Mouse (Mus musculus): ENCODE results near the gene Cp. TPM values are rescaled to one million over a fixed set of nuclear protein-coding genes. Genes with fewer than 3 reads are reported as not detected.
A peak's percentile ranks its signal among the peaks of the same experiment; 100 is the strongest.
"Not testable (repeated sequence)": the region's sequence is repeated elsewhere in the genome, so short reads cannot be mapped to it uniquely, and the experiment has no call there.

The Cp gene
- total RNA-seq, 2 experiments from 2014 or later = 8.2 to 12.3 TPM

DNA sequence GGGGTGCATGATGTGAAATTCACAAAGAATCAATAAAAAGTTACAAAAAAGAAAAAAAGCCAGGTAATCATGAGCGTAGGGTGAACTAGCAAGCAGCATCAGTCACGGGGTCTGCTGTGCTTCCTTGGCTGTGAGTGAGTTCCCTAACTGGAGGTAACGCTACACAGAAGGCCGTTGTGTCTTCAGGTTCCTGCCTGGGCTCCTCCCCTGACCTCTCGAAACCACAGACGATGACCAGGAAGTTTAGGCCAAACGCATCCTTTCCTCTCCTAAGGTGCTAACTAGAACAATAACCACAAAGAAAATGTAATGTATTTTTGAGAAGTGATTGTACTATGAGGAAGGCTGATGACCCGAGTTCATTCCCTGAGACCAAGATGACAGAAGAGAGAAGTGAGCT, 47.6 kb downstream of the Cp start:
- DNase-seq (ENCODE audit: low spot score in 2 of 2) = no peak

DNA sequence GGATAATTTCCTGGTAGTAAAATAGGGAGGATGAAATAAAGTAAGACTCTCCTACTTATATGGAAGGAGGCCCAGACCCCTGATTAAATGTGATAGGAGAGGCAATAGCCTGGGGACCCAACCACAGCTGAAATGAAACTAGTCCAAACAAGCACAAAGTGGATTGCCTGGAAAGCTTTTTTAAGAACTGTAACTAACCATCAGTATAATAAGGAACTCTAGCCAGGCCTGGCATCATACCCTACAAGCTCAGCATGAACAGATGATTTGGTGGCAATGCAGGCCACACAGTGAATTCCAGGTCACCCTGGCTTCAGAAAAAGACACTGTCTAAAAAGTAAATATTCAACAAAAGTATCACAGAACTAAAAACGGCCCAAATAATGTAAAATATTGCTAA, 48.8 kb downstream of the Cp start:
- DNase-seq (ENCODE audit: low spot score in 2 of 2) = peak in 1 of 2 experiments; percentile 21

DNA sequence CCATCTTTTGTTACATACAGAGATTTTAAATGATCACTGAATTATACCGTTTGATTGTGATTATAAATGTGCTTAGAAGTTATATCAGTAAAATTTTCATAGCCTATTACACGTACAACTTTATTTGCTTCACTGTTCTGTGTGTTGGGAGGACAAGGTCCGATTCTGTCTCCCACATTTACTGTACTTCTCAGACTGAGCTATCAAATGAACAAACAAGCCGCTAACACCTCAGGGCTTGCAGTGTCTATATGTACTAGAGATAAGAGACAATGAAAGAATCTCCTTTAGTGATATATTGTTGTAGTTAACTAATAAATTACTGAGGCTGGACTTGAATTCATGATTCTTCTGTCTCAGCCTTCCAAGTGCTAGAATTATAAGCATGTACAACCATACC, 50.4 kb downstream of the Cp start:
- no peak for DNase-seq (ENCODE audit: low spot score in 2 of 2)

GRCm38 (mm10) chr3:20007759-20008158, 50.9 kb downstream of the Cp start:
- DNase-seq (ENCODE audit: low spot score in 2 of 2) = no peak

DNA sequence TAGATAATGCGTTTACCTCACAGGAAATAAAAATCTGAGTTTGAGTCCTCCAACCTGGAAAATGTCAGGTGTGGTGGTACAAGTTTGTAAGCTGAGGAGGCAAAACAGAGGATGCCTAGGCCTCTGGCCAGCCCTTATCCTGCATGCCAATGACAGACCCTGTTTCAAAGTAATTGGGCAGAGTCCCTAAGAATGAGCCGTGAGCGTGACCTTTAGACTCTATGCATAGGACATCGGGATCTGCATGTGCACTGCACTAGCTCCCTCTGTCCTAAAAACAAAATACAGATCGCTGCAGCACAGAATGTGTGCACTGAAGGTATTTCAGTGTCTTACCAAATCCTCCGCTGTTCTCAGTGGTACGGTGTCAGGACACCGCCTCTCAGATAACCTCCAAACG, 53.6 kb downstream of the Cp start:
- no peak for DNase-seq (ENCODE audit: low spot score in 2 of 2)

GRCm38 (mm10) chr3:20010905-20011304, 54.1 kb downstream of the Cp start:
- not testable (repeated sequence) for DNase-seq (ENCODE audit: low spot score in 2 of 2)

DNA sequence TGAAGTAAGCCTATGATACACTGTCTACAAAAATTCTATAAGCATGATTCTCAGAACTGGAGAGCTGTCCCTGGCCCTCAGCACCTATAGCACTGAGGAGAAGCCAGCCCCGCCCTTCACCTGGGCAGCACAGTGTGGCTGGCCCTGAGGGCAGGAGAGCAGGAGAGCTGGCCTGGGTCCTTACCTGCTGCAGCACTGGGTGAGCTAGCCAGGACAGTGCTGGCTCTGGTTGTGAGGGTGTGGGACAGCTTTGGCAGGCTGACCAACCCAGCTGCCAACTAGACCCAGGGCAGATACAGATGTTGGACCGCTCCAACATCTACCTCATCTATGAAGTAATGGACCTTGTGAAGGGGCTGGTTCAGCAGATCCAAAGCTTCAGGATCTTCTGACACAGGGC, 57.6 kb downstream of the Cp start:
- DNase-seq (ENCODE audit: low spot score in 2 of 2) = no peak

GRCm38 (mm10) chr3:20018076-20018475, 61.2 kb downstream of the Cp start:
- DNase-seq (ENCODE audit: low spot score in 2 of 2) = no peak

- DNase-seq (ENCODE audit: low spot score in 2 of 2) = no peak
These were observed 67.0 kb downstream of the Cp start for GRCm38 (mm10) chr3:20023832-20024231.

DNA sequence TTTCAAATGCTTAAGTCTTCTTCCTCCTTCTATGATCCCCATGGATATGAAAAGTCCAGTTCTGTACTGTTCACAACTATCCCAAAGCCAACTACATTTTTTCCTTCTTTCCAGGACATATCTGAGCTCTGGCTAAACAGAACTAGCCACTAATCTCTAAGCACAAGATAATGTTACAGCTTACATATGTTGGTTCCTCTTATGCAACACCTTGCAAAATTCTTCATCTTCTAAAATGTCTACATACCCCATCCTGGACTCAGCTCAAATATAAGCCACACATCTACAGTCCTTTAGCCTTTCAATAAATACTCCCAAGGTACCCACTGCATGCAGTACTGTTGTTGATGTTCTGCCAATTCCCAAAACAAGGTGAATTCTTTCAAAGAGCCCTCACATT, 69.6 kb downstream of the Cp start:
- DNase-seq (ENCODE audit: low spot score in 2 of 2) = no peak

DNA sequence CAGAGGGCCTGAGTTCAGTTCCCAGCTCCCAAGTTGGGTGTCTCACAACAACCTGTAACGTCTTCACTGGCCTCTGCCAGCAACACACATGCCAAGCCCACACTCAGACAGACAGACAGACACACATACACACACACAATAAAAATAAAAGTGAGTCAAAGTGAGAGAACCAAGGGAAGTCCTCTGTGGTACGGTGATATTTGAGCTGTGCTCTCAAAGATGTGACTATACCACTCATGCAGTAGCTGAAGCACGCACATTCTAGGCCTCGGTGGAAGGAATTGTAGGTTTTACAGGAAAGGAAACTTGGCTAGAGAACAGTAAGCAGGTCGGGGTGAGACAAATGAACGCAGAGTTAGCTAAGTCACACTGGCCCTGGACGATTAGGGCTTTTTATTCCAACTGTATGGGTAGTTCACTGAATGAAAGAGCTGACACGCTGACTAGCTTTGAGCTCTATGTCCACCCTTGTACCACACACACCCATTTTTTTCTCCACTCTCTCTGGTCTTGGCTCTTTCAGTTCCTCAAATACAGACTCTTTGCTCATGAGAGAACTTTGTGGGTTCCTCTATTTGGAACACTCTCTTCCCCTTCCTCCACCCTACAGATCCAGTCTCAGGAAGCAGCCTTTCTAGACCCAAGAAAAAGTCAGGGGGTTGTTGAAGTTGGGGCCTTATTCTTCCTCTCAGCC, 70.3 kb downstream of the Cp start:
- DNase-seq (ENCODE audit: low spot score in 2 of 2) = peak in 1 of 2 experiments; percentile 11

- DNase-seq (ENCODE audit: low spot score in 2 of 2) = no peak
These were observed 70.9 kb downstream of the Cp start for GRCm38 (mm10) chr3:20027788-20028187.

DNA sequence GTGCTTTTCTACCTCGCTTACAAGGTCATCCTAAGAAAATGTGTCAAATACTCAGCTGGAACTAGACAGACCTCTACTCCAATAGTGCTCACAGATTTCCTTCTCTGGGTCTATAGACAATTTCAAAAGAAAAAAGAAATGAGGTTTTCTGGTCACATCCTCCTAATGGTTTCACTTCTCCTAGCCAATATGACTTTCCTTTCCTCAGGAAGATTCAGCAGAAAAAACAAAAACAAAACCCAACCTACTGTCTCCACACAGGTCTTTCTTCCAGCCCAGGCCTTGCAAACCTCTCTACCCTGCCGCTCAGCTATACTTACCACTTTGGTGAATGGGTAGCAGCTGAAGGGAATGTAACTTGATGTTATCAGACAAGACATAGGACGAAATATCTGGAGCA, 71.8 kb downstream of the Cp start:
- no peak for DNase-seq (ENCODE audit: low spot score in 2 of 2)

- no peak for DNase-seq (ENCODE audit: low spot score in 2 of 2)
These were observed 74.0 kb downstream of the Cp start for GRCm38 (mm10) chr3:20030807-20031206.

DNA sequence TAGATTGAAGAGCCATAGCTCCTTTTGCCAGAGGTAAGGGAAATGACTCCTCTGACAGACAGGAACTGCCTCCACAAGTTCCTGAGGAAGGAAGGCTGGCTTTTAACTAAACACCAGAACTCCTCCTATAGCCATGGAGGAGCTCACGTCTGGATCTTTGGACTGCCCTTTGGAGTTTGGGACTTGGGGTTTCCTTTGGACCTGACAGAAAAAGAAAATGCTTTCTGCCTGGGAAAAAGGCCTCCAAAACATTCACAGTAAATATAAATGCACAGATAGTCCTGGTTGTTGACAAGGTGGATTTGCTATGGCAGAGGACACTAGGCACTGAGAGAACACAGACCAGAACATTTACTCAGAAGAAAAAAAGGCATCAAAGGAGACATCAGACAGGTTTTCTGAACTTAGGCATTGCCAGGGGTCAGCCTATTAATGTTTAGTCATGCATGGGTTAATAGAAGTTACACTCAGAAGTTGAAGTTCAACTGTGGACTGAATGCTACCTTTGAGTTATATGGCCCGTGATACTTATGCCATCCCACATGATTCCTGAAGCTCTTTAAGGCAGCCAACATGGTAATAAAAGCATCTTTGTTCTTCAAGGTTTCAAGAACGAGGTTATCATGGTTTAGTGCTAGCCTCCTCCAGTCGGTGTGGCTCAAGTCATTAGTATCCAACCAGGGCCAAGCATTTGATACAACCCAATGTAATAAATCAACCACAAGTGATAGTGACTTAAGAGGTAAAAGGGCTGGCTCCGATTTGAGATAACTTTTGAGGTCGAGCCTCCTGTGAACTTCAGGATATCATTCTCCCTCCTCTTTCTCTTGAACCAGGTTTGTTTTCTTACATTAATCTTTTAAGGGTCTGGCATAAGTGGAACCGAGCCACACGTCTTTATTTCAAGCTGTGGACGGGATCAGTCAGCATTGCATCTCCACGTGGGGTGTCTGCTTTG, 77.2 kb downstream of the Cp start:
- no peak for DNase-seq (ENCODE audit: low spot score in 2 of 2)

DNA sequence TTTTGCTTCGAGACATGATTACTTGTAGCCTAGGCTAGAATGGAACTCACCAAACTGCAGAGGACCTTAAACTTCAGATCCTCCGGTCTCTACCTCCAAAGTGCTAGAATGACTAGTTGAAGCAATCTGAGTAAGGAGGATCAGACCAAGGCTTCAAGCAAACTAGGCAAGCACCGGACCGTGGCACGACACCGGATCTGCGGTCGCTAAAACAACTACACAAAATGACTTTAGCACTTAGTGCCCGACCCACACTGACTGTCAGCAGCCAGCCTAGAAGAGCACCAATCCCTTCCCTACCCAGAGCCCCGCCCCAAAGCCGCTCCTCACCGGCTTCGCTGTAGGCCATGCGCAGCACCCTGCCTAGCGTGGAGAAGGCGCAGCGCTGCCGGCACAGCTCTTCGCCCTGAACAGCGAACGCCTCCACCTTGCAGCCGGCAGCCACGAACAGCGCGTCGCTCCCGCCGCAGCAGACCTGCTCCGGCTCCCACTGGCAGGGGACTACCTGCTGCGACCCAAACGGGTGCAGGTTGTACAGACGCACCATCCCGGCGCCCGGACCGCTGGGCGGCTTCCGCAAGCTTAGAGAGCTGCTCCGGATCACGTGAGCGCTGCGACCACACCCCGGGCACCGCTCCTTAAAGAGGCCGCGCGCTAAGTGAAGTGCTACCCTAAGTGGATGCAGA, 78.0 kb downstream of the Cp start, which contains the start of gene Hps3:
Gene Hps3 (minus strand): TSS at position 597 of the 686 bp plus-strand sequence.
- peak; percentile 82 to 87 for DNase-seq (ENCODE audit: low spot score in 2 of 2)

GRCm38 (mm10) chr3:20036069-20036468, 79.2 kb downstream of the Cp start:
- DNase-seq (ENCODE audit: low spot score in 2 of 2) = no peak

- DNase-seq (ENCODE audit: low spot score in 2 of 2) = not testable (repeated sequence)
These were observed 84.6 kb downstream of the Cp start for GRCm38 (mm10) chr3:20041461-20041860.

DNA sequence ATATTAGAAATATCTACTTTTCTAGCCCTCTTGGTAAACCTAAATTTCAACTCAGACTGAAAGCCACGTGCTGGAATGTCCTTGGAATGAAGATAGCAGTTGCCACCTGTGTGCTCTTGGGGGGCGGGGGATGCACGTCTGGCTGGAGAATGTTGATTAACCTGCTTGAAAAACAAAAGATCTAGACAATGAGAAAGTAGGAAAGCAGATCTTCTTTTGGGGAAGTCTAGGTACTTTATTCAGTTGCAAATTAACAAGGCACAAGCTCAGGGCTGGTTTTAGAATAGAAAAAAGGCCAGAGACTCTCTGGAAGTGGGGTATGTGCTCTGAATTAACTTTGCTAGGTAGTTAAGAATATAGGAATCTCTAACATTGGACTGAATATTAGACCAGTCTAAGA, 87.9 kb downstream of the Cp start:
- DNase-seq (ENCODE audit: low spot score in 2 of 2) = not testable (repeated sequence)

GRCm38 (mm10) chr3:20057306-20058196, 100.7 kb downstream of the Cp start, which contains the start of gene Hltf:
TSS of gene Hltf (plus strand) at chr3:20057811.
- peak; percentile 97 for DNase-seq (ENCODE audit: low spot score in 2 of 2)

DNA sequence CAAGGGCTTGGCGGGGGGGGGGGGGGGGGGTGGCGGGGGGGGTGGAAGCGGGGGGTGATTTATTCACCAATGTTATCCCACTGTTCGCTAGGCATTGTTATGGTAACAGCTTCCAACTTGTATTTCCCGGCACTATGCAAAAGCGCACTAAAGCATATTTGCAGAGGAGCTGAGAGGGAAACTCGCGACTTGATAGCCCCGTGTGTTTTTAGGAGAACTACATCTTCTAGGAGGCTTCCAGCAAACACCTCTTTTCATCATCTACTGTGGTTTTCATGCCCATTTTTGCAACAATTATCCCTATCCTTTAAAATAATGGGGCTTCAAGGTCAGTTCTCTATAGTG, 101.3 kb downstream of the Cp start:
- DNase-seq (ENCODE audit: low spot score in 2 of 2) = peak in 1 of 2 experiments; percentile 6

All from layer of hippocampus, postnatal 14 days (tissue).